Mouse (Mus musculus) thymus, postnatal 0 days (tissue): Measurements from ENCODE around the gene Sptssb. TPM values are rescaled to one million over a fixed set of nuclear protein-coding genes. Genes with fewer than 3 reads are reported as not detected.

Experiments used
- polyA plus RNA-seq: library from polyadenylated mRNA; unstranded; fragments of >200 nt; fragmentation: Nextera tagmentation; extraction: Ambion mirVana; gene quantifications from 2 replicates; pipeline ENCODE4 v1.2.1, GENCODE M21; 2015

The Sptssb gene
- polyA plus RNA-seq, 1 experiment from 2014 or later, result 12.3 TPM

Other genes with a start within 250 kb of the Sptssb start
- gene Nmd3, start 138.0 kb downstream of the Sptssb start, polyA plus RNA-seq, result 160 and 167 TPM in 2 replicates
- gene Otol1, start 147.7 kb upstream of the Sptssb start, polyA plus RNA-seq, result 0.08 TPM in 1 of 2 replicates, not detected in the other